Mouse (Mus musculus) spleen, embryonic (tissue): ENCODE measurements at regions not wholly inside any gene's neighbourhood (a gene's known extent, or its start where the extent isn't known, plus 50 kb on each side); places are given as distances from the start of the nearest gene placed in this dataset.
"Not testable (repeated sequence)": the region's sequence is repeated elsewhere in the genome, so short reads cannot be mapped to it uniquely, and the experiment has no call there.

Experiments
- CTCF ChIA-PET: fragments of 350-600 bp; sonication (Branson Sonifier 250); formaldehyde crosslinking; loops from one replicate; lab custom pipeline; 2022; lab: Charles Lee

DNA sequence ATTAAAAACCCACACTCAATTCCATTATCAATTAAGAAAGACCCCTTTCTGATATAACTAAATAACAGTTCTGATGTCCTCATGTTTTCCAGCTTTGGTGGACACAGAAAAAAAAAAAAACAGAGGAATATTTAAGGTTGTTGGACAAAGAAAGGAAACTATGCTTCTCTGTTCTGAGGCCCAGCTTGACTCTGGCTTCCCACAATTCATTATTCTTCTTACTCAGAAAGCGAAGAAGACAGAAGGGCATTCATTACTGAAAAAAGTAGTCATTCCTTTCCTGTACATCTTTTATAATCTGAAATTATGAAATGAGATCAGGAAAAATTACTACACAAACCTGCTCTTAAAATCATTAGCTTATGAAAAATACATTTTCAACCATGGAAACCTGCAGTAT lies 263.2 kb upstream of the 1700008P02Rik start:
- CTCF ChIA-PET, result no interaction called here

DNA sequence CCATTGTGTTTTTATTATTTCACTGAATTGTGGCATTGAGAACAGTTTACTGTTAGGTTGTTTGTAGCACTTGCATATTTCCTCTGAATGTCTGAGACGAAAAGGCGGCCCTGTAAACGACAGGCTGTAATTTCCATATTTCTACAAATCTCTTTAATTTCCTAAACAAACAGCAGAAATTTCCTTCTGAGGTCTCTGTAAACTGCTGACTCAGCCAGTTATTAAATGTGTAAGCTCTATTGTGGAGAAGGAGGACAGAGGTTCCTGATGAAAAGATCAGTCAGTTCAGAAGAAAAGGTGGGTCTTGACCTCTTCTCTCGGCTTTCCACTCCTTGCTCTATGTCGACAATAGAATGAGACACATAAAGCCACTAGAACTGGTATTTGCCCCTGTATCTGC lies 256.0 kb upstream of the 1700008P02Rik start:
- CTCF ChIA-PET, result no interaction called here

DNA sequence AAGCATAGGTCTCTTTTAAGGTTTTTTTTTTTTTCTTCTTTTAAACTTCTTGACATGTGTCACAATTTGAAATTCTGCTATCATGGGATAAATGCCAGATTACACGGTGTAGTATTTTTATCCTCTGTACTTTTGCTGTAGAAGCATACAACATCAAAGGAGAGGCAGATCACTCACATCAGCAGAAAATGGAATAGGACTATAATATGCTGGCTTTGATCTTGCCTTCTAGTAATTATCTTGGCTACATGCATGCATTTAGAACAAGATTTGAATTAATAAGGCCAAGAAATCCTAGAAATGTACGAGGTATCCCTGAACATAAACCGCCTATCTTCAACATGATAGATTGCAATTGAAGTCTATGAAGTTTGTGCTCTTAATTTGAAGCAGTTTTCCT lies 251.9 kb upstream of the 1700008P02Rik start:
- CTCF ChIA-PET, result no interaction called here

DNA sequence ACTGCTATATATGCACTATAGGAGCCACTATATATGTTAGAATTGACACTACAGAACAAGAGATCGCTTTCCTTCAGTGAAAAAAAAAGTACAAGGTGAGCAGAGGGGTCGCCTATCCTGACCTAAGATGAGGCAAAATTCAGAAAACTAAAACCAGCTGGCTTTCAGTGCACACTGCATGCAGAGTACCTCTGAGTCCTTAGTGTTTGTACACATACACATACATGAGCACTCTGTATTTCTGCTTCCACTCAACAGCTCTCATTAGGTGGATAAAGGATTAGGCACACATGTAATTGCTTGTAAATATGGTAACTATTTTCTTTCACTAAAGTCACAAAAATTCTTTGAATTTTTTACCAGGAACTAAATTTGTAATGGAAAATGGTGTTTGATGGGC lies 251.5 kb upstream of the 1700008P02Rik start:
- CTCF ChIA-PET, result no interaction called here

DNA sequence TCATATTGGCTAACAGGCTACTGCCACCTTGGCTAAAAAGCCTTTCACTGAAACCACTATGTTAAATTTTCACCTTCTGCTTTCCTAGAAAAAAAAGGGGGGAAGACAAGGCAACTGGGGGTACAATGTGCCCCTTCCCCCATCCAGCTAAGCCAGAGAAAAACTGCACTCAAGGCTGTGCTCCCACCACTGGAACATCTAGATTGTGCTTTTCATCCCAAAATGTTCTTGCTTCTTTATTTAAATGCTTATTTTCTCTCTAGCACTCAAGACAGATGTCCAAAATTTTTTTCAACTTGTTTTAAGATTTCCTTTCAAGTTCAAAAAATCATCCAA lies 245.9 kb upstream of the 1700008P02Rik start:
- CTCF ChIA-PET, result no interaction called here

DNA sequence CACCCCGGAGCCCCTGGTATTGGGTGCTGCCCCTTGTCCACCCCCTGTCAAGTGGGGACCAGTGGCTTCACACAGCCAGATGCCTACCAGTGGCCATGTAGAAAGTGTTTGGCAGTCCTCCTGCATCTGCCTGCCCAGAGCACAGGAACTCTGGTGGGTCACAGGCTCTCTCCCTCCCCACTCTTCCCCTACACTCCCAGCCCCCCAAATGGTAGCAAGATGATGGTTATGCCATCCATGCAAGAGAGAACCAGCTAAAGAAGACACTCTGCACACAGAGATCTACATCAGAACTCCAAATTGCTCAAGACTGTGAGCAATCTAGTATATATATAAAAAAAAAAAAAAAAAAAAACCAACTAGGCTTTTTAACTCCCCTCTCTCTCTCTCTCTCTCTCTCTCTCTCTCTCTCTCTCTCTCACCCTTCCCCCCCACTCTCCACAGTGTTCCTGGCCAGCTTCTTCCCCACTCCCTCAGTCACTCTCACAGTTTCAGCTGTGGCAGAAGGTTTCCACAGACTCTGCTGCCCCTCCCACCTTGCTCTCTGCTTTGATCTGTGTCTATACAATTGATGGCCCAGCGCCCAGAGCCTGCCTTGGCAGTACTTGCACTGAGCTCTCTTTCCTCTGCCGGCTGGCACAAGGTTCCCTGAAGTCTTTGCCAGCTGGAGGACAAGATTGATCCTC lies 245.4 kb upstream of the 1700008P02Rik start:
- CTCF ChIA-PET, result no interaction called here

DNA sequence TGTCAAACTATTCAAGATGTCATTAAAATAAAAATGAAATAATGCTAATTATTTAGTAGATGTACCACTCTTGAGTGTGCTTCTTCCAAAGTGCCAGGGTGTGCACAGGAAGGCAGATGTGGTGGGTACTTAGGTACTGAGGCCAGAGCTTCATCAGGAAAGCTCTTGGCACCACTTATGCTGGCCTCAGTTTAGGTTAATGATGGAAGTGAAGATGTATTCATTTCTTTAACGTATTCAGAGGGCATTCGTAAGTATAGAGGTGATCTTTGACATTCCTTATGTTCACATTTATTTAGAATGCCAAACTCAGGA lies 239.6 kb upstream of the 1700008P02Rik start:
- CTCF ChIA-PET, result no interaction called here

DNA sequence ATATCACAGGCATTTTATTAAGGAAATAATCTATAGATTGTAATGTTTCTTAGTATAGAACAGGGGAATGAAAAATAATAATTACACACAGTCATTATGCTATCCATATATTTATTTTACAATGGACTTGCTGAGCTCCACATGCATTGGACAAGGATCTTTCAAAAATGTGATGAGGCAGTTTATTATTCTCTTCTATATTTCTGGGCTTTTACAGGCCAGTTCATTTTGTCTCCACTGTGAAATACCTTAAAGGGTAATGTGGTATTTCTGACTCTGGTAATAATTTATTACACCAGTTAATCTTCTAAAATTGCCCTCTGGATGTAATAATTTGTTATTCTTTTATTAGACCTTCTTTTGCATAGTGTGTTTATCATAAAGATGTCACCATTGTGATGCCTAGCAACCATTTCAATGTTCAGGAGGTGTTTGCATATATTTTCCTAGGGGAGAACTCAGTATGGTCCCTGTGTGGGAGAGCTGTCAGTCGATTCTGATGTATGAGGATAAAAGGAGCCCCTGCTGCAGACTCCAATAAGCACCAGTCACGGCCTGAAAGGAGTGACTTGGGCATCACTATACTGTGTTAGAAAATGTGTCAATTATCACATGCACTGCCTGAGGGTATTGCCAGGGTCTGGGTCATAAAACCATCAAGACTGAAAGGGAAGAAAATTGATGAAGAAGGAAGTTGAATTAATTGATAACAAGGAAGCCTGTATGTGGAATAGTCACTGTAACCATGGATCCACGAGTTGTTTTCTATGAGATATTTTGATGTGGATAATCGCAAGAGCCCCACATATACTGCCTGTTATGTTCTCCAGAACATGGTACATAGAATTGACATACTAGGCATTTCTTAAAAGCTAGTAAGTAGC lies 239.0 kb upstream of the 1700008P02Rik start:
- CTCF ChIA-PET, result no interaction called here

DNA sequence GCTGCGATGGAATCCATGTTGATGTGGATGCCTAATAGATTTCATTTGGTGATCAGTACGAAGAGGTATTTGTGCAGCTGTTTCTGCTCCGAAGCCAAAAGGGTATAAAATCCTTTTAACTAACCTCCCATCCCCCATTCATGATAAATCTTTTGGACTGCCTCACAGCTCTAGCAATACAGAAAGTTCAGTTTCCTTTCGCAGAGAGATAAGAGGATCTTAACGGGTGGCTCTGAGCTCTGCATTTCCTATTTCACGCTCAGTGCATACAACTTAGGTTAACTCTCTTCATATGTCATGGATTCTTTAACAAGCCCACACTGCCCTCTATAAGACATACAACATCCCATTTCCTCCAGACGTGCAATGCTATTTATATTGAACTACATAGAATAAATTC lies 199.1 kb upstream of the 1700008P02Rik start:
- CTCF ChIA-PET, result no interaction called here

DNA sequence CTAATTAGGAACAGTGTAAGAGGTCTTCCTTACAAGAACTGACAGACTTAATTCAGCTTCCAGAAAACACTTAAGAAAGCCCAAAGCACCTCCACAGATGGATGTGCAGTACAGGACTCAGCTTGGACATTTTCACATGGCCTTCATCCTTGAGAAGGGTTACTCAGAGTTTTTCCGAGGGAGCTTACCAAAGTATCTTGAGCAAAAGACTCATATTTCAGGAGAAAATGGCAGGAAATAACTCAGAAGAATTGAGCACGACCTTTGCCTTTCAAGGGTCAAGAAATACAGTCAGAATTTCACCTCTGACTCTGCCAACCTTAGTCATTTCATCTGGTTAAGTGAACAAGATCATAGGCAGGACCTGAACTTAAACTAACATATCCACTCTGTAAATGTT lies 192.1 kb upstream of the 1700008P02Rik start:
- CTCF ChIA-PET, result no interaction called here

DNA sequence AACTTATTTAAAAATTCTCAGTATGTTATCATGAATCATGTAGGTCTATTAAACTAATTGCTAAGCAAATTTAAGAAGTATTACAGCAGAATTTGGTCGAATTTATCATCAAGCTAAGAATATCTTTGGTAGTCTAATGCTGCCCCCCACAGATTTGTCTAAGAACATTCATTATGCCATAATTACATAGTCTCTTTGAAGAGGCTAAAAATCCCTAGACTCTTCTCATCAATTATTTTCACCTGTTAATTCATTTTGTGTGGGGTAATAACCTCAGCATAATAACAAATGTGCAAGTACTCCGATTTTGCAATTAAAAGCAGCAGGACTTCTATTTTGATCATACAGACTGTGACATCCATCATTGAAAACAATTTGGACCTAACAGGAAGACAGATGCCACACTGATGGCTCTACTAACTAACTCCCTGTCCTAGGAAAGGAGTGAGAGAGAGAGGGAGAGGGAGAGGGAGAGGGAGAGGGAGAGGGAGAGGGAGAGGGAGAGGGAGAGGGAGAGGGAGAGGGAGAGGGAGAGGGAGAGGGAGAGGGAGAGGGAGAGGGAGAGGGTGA lies 189.2 kb upstream of the 1700008P02Rik start:
- CTCF ChIA-PET, result no interaction called here

DNA sequence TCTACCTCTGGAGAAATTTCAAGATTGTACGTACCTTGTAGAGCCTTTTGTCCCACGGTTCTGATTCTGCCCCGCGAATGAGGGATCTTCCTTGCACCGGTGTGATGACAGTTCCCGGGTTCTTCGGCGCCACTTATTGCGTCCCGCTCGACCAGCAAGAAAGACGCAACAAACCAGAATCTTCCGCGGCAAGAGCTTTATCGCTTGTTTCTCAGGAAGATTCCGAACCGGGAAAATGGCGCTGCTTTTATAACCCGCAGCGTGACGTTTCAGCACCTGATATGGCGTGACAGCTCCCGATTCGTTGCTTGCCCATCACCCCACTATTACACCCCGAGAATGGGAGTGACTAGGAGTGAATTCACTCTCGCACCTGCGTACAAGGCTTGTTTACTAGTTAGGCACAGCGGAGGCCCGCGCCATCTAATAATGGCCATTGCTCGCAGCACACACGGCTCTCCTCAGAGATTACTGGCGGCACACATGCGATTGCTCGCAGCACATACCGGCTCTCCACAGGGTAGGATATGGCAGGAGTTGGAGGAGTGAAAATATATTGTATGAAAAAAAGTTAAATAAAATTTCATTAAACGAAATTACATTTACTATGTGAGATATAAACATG lies 180.0 kb upstream of the 1700008P02Rik start:
- CTCF ChIA-PET, result not testable (repeated sequence)

DNA sequence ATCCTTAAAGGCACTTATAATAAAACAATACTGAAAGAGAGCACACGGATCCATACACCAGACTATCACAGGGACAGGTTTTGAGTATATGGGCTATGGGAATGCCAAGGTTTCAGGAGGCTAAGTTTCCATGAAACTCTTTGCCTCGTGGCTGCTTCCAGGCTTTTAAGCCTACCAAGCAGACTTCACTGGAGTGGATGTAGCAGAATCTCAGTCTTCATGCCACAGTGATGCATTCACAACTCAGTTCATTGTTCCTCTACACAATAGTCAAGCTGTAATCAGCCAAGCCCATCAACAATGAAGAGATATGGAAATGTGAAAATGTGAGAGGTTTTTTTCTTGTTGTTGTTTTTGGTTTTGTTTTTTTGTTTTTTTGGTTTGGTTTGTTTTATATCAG lies 148.3 kb upstream of the 1700008P02Rik start:
- CTCF ChIA-PET, result no interaction called here

DNA sequence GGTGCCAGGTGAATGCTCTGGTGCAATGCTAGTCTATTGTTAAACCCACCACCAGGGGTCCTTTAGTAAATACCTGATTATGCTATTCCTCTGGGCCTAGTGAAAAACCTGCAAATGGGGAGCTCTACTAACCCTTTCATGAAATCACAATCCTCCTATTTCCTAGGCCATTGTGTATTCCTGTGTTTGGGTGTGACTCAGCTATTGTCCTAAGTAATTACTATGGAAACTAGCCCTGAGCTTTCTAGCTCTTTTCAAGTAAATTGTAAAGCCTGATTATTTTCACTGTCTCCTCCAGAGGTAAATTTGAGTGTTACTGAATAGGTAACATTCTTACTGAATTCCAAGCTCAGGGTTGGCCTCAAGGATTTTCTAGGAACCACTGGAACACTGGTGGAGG lies 147.8 kb upstream of the 1700008P02Rik start:
- CTCF ChIA-PET, result not testable (repeated sequence)

DNA sequence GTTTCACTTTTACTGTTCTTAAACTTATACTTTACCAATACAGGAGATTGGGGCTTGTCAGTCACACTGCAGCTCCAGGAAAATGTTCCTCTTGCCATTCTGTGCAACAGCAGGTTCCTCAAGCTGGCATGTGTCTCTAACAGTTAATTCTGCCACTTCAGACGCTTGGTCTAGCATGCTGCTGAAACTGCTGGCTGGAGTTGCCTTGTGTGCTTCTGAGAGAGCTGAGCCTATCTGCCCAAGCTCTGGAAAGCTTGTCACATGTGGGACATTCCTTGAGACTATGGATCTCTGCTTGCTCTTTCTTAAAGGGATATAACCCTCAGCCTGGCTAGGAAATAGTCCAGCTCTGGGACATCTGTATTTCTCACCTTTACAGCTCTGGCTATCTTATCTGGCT lies 138.9 kb upstream of the 1700008P02Rik start:
- CTCF ChIA-PET, result no interaction called here

DNA sequence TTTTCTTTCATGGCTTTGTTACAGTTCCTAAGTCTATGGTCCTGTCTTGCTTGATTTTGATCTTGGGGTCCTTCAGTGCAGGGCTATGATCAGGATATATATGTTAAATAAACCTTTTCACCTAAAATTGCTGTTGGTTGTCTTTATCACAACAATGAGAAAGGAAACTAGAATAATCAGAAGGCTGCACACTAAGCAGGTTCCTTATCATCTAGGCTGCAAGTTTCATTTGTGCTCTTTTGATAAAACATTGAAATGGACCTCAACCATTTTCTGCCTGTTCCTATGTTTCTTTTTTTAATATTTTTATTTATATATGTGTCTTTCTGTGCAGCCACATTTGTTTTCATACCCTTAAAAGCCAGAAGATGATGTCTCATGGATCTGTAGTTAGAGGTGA lies 137.3 kb upstream of the 1700008P02Rik start:
- CTCF ChIA-PET, result no interaction called here

DNA sequence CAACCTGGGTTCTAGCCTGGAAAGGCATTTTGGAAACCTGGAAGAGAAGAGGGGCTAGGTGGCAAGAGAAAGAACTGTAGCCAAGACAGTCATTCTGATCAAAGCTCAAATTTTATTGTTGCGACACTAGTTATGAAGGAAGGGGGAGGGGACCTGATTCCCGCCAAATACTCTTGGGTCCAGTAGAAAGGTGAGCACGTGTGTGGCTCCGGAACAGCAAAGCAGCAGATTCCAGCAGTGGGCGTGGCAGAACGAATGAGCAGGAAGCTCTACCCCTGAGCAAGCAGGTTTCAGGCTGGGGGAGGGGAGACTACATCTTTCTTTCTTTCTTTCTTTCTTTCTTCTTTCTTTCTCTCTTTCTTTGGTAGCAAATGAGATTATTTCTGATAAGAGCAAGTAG lies 130.5 kb upstream of the 1700008P02Rik start:
- CTCF ChIA-PET, result interaction anchor here (0.7 kb wide), 1 partner anchor 90 kb away, joined by 16 read pairs; no protein-coding TSS in a partner anchor

DNA sequence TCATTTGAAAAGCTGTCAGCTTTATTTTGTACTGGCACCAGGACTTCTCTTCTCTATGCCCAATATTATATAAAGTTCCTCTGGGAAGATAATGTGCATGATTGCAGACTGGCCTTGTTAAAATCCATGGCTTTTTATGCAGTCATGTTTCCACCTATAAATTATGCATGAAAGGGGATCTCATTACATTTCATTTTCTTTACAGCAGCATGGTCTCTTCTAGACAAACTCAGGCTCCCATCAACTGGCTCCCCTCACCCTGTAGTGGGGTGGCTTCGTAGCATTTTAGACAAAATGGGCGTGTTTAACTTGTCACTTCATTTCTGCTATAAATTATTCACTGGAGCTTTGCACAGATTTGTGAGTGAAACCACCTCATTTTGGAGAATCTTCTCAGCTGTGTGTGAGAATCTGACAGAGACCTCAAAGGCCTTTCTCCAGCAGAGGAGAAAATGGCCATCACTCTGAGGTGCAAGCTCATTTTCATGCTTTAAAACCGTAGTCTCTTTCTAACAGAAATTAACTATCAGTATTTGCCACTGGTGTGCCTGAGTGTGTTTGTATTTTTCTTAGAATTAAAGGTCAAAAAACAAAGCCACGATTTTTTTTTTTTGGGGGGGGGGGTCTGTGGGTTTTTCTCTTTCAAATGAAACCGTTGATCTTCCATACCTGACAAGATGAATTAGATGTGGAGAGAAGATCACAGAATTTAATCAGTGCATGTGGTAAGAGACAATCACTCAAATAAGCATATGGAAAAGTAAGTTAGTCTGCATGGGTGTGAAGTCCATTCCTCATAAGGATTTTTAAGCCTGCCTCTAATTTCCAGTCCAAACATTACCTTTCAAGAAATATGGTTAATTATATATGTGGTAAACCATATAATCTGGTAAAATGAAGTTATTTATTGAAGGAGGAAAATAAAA lies 111.4 kb upstream of the 1700008P02Rik start:
- CTCF ChIA-PET, result no interaction called here

DNA sequence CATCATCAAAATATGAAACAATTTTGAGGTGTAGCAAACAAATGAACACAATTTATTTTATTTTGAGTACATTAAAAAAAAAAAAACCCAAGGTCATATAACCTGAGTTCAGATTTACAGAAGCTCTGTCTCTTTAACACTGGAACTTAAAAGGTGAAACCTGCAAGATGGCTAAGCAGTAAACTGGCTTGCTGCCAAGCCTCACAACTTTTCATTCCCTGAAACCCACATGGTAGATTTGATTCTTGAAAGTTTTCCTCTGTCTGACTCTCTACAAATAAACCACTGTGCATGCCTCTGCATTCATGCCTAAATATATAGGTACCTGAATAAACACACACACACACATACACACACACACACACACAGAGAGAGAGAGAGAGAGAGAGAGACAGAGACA lies 109.8 kb upstream of the 1700008P02Rik start:
- CTCF ChIA-PET, result no interaction called here

DNA sequence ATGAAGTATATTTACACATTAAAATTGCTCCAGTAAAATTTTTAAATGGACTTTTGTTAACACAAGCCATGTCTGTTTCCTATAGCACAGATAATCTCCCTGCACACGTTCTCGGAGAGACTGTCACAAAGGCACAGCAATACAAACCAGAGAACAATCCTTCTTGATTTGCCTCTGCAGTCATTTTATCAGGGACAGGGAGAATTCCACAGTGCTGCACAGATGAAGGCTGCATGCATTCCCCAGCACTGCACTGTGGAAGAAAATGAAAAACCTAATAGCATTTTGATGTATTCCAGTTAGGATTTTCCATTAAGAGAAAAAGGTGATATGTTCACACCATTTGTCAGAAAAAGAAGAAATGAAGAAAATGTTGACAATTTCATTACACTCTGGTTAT lies 63.4 kb upstream of the 1700008P02Rik start:
- CTCF ChIA-PET, result no interaction called here

DNA sequence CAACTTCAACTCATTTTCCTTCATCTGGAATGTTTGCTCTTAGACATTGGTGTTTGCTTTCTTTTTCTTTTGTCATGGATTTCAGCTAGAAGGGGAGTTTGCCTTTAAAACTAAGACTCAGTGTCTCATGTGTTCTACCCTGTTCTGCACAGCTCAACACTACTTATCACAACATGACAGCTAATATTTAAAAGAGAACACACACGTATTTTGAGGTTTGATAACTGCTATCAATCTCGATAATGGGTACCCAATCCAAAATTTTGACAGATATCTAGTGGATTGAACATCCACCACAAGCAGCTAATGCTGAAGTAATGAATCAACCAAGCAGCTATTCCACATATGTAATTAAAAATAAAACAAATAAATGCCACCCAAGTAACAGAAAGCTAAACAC lies 61.2 kb upstream of the 1700008P02Rik start:
- CTCF ChIA-PET, result no interaction called here

DNA sequence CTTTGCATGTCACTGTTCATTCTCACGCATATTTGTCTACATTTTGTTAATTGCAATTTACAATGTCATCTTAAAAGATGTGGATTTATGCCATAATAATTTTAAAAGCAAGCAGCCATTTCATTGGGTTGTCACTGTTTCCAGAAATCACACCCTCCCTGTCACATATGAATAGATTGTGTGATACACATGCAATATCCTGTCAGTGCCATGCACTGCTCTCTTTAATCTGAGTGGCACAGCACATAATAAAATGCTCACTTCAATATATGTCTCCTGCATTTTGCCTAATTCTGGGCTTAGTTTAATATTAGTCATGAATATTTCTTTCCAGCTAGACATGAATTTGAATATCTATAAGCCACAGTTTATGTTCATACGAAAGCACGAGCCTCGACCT lies 56.1 kb upstream of the 1700008P02Rik start:
- CTCF ChIA-PET, result no interaction called here
